Mouse (Mus musculus): ENCODE data around the gene Tuba4a. TPM values are rescaled to one million over a fixed set of nuclear protein-coding genes. Genes with fewer than 3 reads are reported as not detected.
A peak's percentile ranks its signal among the peaks of the same experiment; 100 is the strongest.

Tuba4a gene
- total and polyA plus RNA-seq, 2 experiments from 2014 or later: 163 to 235 TPM

GRCm38 (mm10) chr1:75226138-75226537 is 6.5 kb upstream of the Tuba4a start:
- no peak for TF ChIP-seq CTCF (IDR thresholded peaks at IDR 0.05; ENCODE audit: low read depth)
- Histone ChIP-seq H3K36me3 (ENCODE audit: insufficient read depth, low read length) (no peaks in the 10 kb centered on the region), H3K9ac (replicated peaks; ENCODE audit: low read length) (no peak overlapping the region), H3K4me3 (ENCODE audit: low read length) (no peak overlapping the region), H3K27ac (no peak overlapping the region), H3K9me3 (ENCODE audit: low read length) (no peaks in the 10 kb centered on the region), H3K27me3 (ENCODE audit: insufficient read depth, low read length) (0 out of 2 replicates have a peak, but pooled peaks cover 6% of the 10 kb centered on the region), H3K4me1 (ENCODE audit: insufficient read depth, low read length) (no peaks in the 10 kb centered on the region), H3K4me2 (ENCODE audit: low read depth, low read length) (no peak overlapping the region)
- DNase-seq (ENCODE audit: low spot score) (no peak), ATAC-seq (no peak)
- WGBS: 74% methylated on average over 2 of the region's 2 CpGs

DNA sequence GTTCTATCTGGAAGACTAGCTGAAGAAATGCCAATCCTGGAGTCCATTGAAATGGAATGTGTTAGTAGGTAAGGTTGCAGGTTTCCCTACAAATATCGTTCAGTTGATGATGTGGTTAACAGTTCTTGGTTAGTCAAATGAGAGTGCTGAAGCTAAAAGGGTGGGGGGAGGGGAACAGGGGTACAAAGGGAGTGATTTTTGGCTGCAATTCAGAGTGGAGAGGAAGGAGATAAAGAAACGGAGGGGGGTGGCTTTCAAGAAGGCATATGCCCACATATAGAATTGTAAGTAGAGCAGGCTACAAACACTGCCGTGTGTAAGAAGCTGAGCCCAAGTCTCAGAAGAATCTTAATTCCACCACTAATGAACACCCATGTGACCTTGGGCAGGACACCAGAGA is 5.8 kb upstream of the Tuba4a start:
- H3K4me1 ChIP-seq (ENCODE audit: insufficient read depth, low read length): no peaks in the 10 kb centered on the region
- peaks cover 12% of the 10 kb centered on the region; the same call in 1 of the 2 replicates for H3K27me3 ChIP-seq (ENCODE audit: insufficient read depth, low read length)
- ATAC-seq: no peak
- H3K36me3 ChIP-seq (ENCODE audit: insufficient read depth, low read length): no peaks in the 10 kb centered on the region
- no peak overlapping the region for H3K4me3 ChIP-seq (ENCODE audit: low read length)
- H3K27ac ChIP-seq: no peak overlapping the region
- no peak for DNase-seq (ENCODE audit: low spot score)
- 64% methylated on average over 3 of the region's 3 CpGs for WGBS
- no peaks in the 10 kb centered on the region for H3K9me3 ChIP-seq (ENCODE audit: low read length)
- H3K4me2 ChIP-seq (ENCODE audit: low read depth, low read length): no peak overlapping the region
- TF ChIP-seq CTCF (IDR thresholded peaks at IDR 0.05; ENCODE audit: low read depth): no peak
- H3K9ac ChIP-seq (replicated peaks; ENCODE audit: low read length): no peak overlapping the region

GRCm38 (mm10) chr1:75223532-75223931 is 3.9 kb upstream of the Tuba4a start:
- H3K27ac ChIP-seq: no peak overlapping the region
- peaks cover 5% of the 10 kb centered on the region for H3K4me1 ChIP-seq (ENCODE audit: insufficient read depth, low read length)
- no peak for DNase-seq (ENCODE audit: low spot score)
- no peak overlapping the region for H3K4me2 ChIP-seq (ENCODE audit: low read depth, low read length)
- H3K4me3 ChIP-seq (ENCODE audit: low read length): no peak overlapping the region
- WGBS: 74% methylated on average over 6 of the region's 6 CpGs
- no peaks in the 10 kb centered on the region for H3K9me3 ChIP-seq (ENCODE audit: low read length)
- peaks cover 13% of the 10 kb centered on the region; the same call in 1 of the 2 replicates for H3K27me3 ChIP-seq (ENCODE audit: insufficient read depth, low read length)
- no peak overlapping the region for H3K9ac ChIP-seq (replicated peaks; ENCODE audit: low read length)
- ATAC-seq: no peak
- no peaks in the 10 kb centered on the region for H3K36me3 ChIP-seq (ENCODE audit: insufficient read depth, low read length)
- no peak for TF ChIP-seq CTCF (IDR thresholded peaks at IDR 0.05; ENCODE audit: low read depth)

- 84% methylated on average over 6 of the region's 6 CpGs for WGBS
- TF ChIP-seq CTCF (IDR thresholded peaks at IDR 0.05; ENCODE audit: low read depth): no peak
- peaks cover 5% of the 10 kb centered on the region for H3K4me1 ChIP-seq (ENCODE audit: insufficient read depth, low read length)
- H3K27me3 ChIP-seq (ENCODE audit: insufficient read depth, low read length): peaks cover 13% of the 10 kb centered on the region; the same call in 1 of the 2 replicates
- no peak overlapping the region for H3K4me3 ChIP-seq (ENCODE audit: low read length)
- ATAC-seq (no peak), DNase-seq (ENCODE audit: low spot score) (no peak)
- H3K9me3 ChIP-seq (ENCODE audit: low read length): no peaks in the 10 kb centered on the region
- no peak overlapping the region for H3K4me2 ChIP-seq (ENCODE audit: low read depth, low read length)
- H3K27ac ChIP-seq: no peak overlapping the region
- no peak overlapping the region for H3K9ac ChIP-seq (replicated peaks; ENCODE audit: low read length)
- H3K36me3 ChIP-seq (ENCODE audit: insufficient read depth, low read length): no peaks in the 10 kb centered on the region
Measured at GRCm38 (mm10) chr1:75222926-75223325, 3.3 kb upstream of the Tuba4a start.

DNA sequence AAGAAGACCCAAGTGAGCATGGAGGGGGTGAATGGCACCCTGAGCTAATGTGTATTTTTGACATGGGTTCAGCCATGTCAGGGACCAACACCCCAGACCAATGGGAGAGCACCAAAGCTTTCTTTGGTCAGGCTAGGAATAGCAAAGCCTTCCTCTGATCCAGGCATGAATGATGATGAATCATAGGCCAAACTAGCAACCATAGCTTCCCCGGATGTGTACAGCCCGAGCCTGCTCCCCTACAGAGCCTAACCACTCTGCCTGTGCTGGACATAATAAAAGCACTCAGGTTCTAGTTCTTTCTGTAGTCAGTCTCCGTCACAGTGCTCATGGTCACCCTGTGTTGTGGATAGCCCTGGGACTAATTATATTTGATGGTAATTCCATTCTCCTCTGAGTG is 1.9 kb upstream of the Tuba4a start:
- Histone ChIP-seq H3K9me3 (ENCODE audit: low read length) (no peaks in the 10 kb centered on the region), H3K27me3 (ENCODE audit: insufficient read depth, low read length) (peaks cover 13% of the 10 kb centered on the region; the same call in 1 of the 2 replicates), H3K4me1 (ENCODE audit: insufficient read depth, low read length) (peaks cover 5% of the 10 kb centered on the region), H3K27ac (no peak overlapping the region), H3K4me2 (ENCODE audit: low read depth, low read length) (no peak overlapping the region), H3K9ac (replicated peaks; ENCODE audit: low read length) (no peak overlapping the region), H3K36me3 (ENCODE audit: insufficient read depth, low read length) (no peaks in the 10 kb centered on the region), H3K4me3 (ENCODE audit: low read length) (no peak overlapping the region)
- TF ChIP-seq CTCF (IDR thresholded peaks at IDR 0.05; ENCODE audit: low read depth): no peak
- no peak for ATAC-seq
- WGBS: 84% methylated on average over 3 of the region's 3 CpGs
- DNase-seq (ENCODE audit: low spot score): no peak

DNA sequence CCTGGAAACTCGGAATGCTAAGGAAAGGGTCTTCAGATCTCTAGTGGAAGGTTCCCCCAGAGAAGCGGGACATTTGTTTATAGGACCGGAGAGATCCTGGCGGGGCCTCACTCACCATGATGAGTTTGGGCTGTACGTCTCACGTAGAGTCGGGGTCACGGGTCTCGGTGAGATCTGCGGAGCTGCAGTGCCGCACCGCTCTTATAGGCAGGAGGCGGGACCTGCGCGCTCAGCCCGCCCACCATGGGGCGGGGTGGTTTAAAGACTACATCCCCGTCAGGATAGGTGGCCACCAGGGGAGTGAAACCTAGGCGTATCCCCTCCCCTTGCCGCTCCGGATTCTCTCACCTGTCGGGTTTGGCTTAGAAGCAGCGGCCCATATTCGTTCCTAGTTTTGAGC is 587 bp downstream of the Tuba4a start:
- H3K4me2 ChIP-seq (ENCODE audit: low read depth, low read length): peak overlapping the region; percentile 74
- TF ChIP-seq CTCF (IDR thresholded peaks at IDR 0.05; ENCODE audit: low read depth): no peak
- DNase-seq (ENCODE audit: low spot score) (peak; percentile 91), ATAC-seq (peak; percentile 87)
- H3K4me1 ChIP-seq (ENCODE audit: insufficient read depth, low read length): peaks cover 5% of the 10 kb centered on the region
- peaks cover 13% of the 10 kb centered on the region; the same call in 1 of the 2 replicates for H3K27me3 ChIP-seq (ENCODE audit: insufficient read depth, low read length)
- H3K9me3 ChIP-seq (ENCODE audit: low read length): no peaks in the 10 kb centered on the region
- H3K36me3 ChIP-seq (ENCODE audit: insufficient read depth, low read length): peaks cover 12% of the 10 kb centered on the region
- H3K4me3 ChIP-seq (ENCODE audit: low read length): peak overlapping the region; percentile 46
- peak overlapping the region; percentile 62 for H3K9ac ChIP-seq (replicated peaks; ENCODE audit: low read length)
- peak overlapping the region; percentile 55; the same call in 1 of the 2 replicates for H3K27ac ChIP-seq
- WGBS: under 1% methylated on average over 24 of the region's 24 CpGs

DNA sequence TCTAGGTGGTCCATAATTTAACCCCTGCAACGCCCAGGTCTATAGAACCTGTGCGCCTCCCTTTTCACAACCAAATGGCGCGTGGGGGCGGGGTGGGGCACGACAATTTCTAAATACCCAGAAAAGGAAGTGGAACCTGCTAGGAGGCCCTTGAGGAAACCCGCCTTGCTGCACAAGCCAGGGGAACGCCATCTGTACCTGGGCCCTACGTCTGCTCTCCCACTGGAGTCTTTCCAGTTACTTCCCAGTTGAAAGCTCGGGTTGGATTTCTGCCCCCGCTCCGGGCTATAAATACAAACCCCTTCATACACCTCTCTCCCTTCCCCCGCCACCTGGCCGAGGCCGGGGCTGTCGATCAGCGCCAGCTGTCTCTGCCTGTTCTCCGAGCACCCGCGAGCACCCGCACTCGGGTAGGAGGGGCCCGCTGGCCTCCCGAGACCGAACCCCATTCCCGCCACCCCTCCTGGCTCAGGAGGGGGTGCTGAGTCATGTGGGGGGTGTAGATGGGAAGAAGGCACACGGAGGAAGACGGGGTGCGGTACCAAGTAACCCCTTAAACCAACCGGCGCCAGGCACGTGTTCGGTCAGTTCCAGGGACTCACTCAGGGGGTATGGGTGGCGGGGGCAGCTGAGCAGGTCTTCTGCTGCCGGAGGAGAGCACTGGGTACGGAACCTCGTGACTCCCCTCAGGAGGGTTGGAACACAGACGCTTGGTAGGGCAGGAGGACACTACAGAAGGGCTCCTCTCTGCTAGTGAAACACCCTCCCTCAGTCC is 1.3 kb downstream of the Tuba4a start:
- H3K9ac ChIP-seq (replicated peaks; ENCODE audit: low read length): peak overlapping the region; percentile 62
- no peak for TF ChIP-seq CTCF (IDR thresholded peaks at IDR 0.05; ENCODE audit: low read depth)
- peak overlapping the region; percentile 74 for H3K4me2 ChIP-seq (ENCODE audit: low read depth, low read length)
- no peaks in the 10 kb centered on the region for H3K9me3 ChIP-seq (ENCODE audit: low read length)
- ATAC-seq (peak; percentile 51), DNase-seq (ENCODE audit: low spot score) (peak; percentile 11)
- peaks cover 18% of the 10 kb centered on the region for H3K36me3 ChIP-seq (ENCODE audit: insufficient read depth, low read length)
- peaks cover 13% of the 10 kb centered on the region; the same call in 1 of the 2 replicates for H3K27me3 ChIP-seq (ENCODE audit: insufficient read depth, low read length)
- peak overlapping the region; percentile 43; the same call in 1 of the 2 replicates for H3K27ac ChIP-seq
- H3K4me1 ChIP-seq (ENCODE audit: insufficient read depth, low read length): peaks cover 5% of the 10 kb centered on the region
- 3% methylated on average over 38 of the region's 38 CpGs for WGBS
- peak overlapping the region; percentile 46 for H3K4me3 ChIP-seq (ENCODE audit: low read length)
